Mouse (Mus musculus) splenic B cell, adult 2 months (primary cell): ENCODE data around the gene Lsm7.

Source experiments
- DNase-seq: peaks from one replicate; pipeline ENCODE4 v3.0.0-alpha.2; 2011; ENCODE audit warnings: low read depth, low spot score
- H3K27me3 ChIP-seq: 2 replicates; pipeline ENCODE4 v1.6.1; 2012; ENCODE audit warnings: mild to moderate bottlenecking, low read length, moderate library complexity, mixed read lengths; ENCODE audit not compliant: control insufficient read depth, poor library complexity, insufficient read depth, severe bottlenecking
- H3K36me3 ChIP-seq: 2 replicates; pipeline ENCODE4 v1.6.1; 2012; ENCODE audit warnings: mild to moderate bottlenecking, low read length, moderate library complexity, mixed read lengths; ENCODE audit not compliant: control insufficient read depth, poor library complexity, insufficient read depth, severe bottlenecking

The Lsm7 gene

DNA sequence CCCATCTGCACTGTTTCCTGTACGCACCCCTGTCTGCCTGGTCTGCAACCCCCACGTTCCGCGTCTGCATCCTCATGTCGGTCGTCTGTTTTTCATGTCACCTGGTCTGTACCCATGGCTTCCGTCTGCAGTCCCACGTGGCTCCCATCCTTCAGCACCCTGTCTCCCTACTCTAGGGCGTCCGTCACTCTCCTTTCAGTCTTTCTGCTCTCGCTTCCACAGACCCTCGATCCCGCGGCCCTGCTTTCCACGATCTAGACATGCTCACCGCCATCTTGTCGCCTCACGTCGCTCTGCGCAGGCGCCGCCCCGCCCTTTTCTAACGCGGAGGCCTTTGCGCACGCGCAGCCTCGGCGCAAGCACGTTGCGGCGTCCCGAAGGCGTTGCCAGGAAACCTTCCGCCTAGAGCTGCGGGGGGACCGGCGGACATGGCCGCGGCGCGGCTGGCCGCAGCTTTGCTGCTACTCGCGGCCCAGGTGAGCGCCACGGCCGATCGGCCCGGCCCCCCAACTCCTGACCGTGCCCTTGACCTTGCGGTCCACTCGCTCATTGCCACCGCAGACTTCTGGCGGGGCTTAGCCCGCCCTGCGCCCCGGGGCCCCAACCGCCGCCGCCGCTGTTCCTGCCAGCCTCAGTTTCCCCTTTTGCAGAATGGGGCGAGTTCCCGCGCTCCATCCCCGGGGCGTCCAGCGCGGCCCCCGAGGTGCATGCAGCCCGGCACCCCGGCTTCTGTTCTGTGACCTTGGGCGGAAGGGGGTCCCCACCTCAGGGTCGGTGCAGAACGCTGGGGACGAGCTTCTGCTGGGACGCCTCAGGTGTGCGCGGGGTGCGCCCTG is at the start of gene Lsm7, which contains the start of gene Sppl2b:
Lsm7 (minus strand) TSS at position 297 of the 836 bp plus-strand sequence.
Sppl2b (plus strand) TSS at position 363 of the 836 bp plus-strand sequence.
- peak; percentile 98 for DNase-seq
- Histone ChIP-seq H3K36me3 (peaks cover 1% of the 10 kb centered on the region; the same call in 1 of the 2 replicates), H3K27me3 (no peaks in the 10 kb centered on the region)

- Histone ChIP-seq H3K27me3 (no peaks in the 10 kb centered on the region), H3K36me3 (no peaks in the 10 kb centered on the region; the same call in 1 of the 2 replicates)
- no peak for DNase-seq
These were observed 49.7 kb upstream of the Lsm7 start for GRCm38 (mm10) chr10:80904709-80905108.

DNA sequence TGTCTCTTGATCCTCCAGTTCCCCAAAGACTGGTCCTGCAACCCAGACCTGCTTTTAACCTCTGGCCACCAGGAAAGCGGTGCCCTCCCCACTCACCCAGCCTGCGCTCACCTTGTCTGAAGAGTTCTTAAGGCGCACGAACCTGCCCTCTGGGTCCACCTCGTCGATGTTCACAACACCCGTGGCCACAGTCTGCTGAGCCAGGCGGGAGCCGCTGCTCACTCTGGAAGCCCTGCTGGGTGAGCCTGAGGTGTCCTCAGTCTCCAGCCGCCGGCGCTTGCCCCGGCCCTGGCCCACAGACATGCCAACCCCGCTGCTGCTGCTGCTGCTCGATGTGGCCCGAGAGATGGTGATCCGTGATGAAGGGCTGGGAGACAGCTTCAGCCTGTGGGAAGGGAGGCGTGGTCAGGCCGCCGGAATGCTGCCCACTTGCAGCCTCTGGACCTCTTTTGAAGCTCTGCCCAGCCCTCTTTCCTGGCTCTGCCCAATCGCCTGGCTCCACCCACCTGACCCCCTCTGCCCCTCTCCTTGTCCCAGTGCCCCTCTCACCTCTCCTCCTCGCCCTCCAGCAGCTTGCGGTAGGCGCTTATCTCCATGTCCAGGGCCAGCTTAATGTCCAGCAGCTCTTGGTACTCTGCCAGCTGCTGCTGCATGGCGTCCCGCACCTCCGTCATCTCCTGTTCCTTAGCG is 49.1 kb upstream of the Lsm7 start:
- DNase-seq, result no peak
- H3K36me3 ChIP-seq, result no peaks in the 10 kb centered on the region
- no peaks in the 10 kb centered on the region for H3K27me3 ChIP-seq

DNA sequence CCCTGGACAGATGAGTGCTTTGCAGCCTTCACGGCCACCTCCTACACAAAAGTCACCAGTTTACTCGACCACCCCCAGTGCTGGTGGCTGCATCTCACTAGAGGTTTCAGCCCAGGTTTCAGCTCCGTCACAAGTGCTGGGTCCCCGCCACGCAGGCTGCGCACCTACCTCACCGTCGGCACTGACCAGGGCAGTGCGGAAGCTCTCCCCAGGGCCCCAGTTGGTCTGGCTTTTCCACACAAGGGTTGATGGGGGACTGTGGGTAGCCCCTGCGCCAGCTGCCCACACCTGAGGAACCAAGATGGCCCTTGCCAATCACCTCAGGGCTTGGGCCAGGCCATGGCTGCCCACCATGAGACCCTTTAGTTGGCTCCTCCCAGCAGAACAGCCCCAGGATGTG is 48.3 kb upstream of the Lsm7 start:
- H3K36me3 ChIP-seq, result peaks cover 3% of the 10 kb centered on the region; the same call in 1 of the 2 replicates
- H3K27me3 ChIP-seq, result no peaks in the 10 kb centered on the region
- no peak for DNase-seq

- no peak for DNase-seq
- Histone ChIP-seq H3K27me3 (no peaks in the 10 kb centered on the region), H3K36me3 (peaks cover 3% of the 10 kb centered on the region; the same call in 1 of the 2 replicates)
These were observed 47.4 kb upstream of the Lsm7 start for GRCm38 (mm10) chr10:80902273-80902940.

DNA sequence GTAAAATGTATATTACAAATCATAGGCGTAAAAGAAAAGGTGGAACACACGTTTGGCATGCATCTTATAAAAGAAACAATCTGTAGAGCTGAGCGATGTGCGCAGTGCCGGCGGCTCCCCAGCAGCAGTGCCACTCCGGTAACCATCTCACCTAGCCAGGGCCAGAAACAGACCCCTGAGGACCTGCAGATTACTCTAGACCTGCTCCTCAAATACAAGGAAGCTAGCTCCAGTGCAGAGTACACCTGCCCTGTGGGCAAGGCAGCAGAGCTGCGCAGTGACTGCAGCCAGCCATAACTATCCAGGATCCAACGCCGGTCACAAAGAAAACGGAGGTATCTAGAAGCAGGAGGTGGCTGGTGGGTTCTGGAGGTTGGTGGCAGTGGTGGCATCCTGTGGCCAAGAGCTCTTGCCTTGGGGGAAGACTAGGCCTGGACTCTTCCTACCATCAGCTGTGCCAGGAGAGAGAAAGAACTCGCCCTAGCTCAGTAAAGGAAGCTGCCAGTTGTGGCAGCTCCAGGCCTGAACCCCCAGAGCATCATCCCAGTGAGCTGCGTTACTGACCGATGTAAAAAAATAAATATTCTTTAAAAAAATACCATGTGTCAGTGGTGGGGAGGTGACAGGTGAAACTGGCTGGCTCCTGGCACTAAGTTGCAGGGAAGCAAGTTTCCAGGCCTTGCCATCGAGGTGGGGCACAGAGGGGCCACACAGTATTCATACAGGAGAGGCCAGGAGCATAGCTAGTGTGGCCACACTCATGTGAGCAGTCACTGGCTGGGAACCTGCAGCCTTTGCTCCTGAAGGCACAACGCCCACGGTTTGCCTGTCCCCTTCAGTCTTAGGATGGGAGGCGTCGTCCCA is 46.6 kb upstream of the Lsm7 start:
- H3K36me3 ChIP-seq, result peaks cover 3% of the 10 kb centered on the region; the same call in 1 of the 2 replicates
- no peaks in the 10 kb centered on the region for H3K27me3 ChIP-seq
- DNase-seq, result peak; percentile 23

- Histone ChIP-seq H3K36me3 (peaks cover 3% of the 10 kb centered on the region; the same call in 1 of the 2 replicates), H3K27me3 (no peaks in the 10 kb centered on the region)
- DNase-seq, result peak; percentile 99
These were observed 45.6 kb upstream of the Lsm7 start, which contains the start of gene Timm13 for GRCm38 (mm10) chr10:80900318-80901247. Gene Timm13 (minus strand): TSS chr10:80900969.

DNA sequence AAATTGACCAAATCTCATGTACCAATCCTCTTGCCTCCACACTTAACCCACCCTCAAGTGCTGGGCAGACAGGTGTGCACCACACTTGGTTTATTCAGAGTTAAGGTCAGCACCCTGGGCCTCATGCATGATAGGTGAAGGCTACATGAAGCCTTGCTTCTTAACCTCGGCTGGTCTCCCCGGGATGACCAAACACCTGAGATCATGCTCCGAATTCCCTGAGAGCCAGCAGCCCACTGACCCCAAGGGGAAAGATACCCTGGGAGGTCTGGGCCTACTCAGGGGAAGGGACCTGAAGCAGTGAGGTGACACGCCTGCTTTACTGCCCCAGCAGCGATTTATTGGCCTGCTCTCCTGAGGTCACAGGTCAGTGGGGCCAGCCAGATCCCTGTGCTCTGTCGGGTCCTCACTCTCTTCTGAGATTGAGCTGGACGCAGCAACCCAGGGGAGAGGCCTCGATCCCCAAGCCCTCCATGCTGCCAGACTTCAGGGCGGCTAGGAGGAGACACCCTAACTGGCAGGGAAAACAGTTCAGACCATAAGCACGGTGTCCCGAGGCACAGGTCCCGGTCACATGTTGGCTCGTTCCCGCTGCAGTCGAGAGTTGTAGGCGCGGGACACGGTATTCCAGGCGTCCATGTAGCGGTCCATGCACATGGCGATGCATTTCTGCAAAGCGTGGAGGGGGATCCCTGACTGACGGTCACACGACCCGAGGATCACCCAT is 44.7 kb upstream of the Lsm7 start:
- H3K36me3 ChIP-seq, result peaks cover 3% of the 10 kb centered on the region; the same call in 1 of the 2 replicates
- DNase-seq, result peak; percentile 19
- H3K27me3 ChIP-seq, result no peaks in the 10 kb centered on the region

DNA sequence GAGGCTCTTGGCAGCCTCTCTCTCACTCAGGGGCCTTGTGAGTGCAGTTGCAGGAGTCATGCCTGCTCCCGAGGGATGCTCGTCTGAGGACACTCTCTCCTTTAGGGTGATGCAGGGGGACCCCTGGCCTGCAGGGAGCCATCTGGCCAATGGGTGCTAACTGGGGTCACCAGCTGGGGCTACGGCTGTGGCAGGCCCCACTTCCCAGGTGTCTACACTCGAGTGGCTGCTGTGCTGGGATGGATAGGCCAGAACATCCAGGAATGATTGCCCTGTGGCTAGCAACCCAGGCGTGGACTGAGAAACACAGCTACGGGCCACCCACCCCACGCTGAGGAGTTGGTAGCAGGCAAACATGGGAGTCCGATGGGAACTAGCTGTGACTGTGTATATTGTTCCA is 44.1 kb upstream of the Lsm7 start:
- DNase-seq, result no peak
- H3K27me3 ChIP-seq, result no peaks in the 10 kb centered on the region
- H3K36me3 ChIP-seq, result peaks cover 3% of the 10 kb centered on the region; the same call in 1 of the 2 replicates

DNA sequence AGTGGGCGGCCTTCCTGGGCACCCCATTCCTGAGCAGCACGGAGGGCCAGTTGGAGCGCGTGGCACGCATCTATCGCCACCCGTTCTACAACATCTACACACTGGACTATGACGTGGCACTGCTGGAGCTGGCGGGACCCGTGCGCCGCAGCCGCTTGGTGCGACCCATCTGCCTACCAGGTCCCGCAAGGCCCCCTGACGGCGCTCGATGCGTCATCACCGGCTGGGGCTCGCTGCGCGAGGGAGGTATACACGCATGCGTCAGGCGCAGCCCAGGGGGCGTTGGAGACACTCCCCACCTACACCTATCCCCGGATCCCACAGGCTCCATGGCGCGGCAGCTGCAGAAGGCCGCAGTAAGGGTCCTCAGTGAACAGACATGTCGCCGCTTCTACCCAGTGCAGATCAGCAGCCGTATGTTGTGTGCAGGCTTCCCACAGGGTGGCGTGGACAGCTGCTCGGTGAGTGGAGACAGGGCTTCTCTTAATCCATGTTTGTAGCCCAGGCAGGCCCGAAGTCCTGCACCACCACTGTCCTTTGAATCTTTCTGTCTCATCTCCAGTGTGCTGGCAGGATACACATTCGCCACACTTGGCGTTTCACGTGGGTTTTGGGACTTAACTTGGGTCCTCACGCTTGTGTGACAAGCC is 43.0 kb upstream of the Lsm7 start:
- no peaks in the 10 kb centered on the region for H3K27me3 ChIP-seq
- peaks cover 3% of the 10 kb centered on the region; the same call in 1 of the 2 replicates for H3K36me3 ChIP-seq
- no peak for DNase-seq

DNA sequence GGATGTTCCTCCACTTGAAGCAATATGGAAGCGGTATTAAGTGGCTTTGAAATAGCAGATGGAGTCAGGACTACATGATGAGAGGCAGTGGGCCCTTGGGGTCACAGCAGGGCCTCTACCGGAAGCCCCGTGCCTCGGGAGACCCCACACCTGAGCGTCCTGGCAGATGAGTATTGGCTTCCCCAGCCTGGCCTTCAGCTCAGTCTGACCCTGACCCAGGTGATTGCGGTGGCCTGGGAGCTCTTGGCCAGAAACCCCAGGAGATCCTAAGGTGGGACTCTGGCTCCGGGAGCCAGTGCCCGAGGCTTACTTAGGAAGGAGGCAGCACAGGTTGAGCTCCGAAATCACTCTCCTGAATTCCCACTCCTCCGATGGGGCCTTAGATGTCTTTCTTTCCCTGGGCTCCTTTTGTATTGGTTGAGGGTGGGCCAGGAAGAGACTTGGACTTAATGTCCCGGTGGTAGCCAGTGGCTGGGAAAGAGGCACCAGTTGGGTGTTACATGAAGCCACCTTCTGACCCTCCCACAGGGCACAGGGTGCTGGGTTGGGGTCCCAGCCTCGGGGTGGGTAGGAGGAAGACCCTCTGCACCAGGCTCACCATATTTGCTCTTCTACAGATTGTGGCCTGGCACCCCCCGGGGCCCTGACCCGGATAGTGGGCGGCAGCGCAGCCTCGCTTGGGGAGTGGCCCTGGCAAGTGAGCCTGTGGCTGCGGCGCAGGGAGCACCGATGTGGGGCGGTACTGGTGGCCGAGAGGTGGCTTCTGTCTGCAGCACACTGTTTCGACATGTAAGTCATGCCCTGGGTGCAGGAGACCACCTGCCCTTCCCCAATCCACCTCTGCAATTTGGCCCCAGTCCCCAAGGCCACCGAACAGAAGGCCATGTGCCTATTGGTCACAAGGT is 41.8 kb upstream of the Lsm7 start:
- no peak for DNase-seq
- Histone ChIP-seq H3K27me3 (no peaks in the 10 kb centered on the region), H3K36me3 (peaks cover 3% of the 10 kb centered on the region; the same call in 1 of the 2 replicates)
